Mouse (Mus musculus): ENCODE results near the gene Svs6.
"Not testable (repeated sequence)": the region's sequence is repeated elsewhere in the genome, so short reads cannot be mapped to it uniquely, and the experiment has no call there.

Gene Svs6

DNA sequence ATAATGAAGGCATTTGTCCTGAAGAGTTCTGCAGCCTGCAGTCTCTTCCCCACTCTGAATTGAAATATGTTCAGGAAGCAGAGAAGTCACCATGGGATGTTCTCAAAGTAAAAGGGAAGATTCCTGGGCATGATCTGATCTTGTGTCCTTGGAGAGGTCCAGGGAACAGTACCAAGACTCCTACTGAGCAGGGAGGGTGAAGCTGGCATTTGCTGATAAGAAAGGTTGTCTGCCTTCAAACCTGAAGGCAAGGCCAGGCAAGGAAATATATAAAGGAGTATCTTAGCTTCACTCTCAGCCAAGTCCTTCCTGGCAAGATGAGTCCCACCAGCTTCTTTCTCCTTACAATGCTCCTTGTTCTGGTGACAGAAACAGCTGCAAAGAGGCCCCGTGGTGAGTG is at the start of gene Svs6:
TSS of gene Svs6 (plus strand) at position 301 of the 400 bp plus-strand sequence.
- DNase-seq (ENCODE audit: low spot score in 2 of 2): not testable (repeated sequence)

- DNase-seq (ENCODE audit: low spot score in 2 of 2): no peak
Measured at GRCm38 (mm10) chr2:164278359-164278758, 38.2 kb upstream of the Svs6 start, which contains the start of gene Svs4. TSS of gene Svs4 (minus strand) at chr2:164278459.

- not testable (repeated sequence) for DNase-seq (ENCODE audit: low spot score in 2 of 2)
Measured at GRCm38 (mm10) chr2:164288968-164289367, 27.6 kb upstream of the Svs6 start, which contains the start of gene Svs3a. TSS of gene Svs3a (plus strand) at chr2:164289268.

DNA sequence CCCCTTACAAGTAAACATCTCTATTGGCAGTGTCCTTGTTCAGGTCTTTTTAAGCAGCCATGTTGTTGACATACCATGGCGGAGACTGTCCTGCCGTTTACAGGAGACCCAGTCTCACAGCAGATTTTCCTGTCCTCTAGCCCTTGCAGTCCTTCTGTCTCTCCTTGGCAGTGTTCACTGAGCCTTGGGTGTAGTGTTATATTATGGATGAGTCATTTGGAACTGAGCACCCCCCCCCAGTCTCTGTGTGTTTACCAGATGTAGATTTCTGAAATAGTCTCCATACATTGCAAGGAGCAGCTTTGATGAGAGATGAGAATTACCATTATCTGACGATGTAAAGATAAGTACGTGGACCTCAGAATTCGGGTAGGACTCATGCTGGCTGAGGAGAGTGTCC is 4.0 kb upstream of the Svs6 start:
- no peak for DNase-seq (ENCODE audit: low spot score in 2 of 2)

DNA sequence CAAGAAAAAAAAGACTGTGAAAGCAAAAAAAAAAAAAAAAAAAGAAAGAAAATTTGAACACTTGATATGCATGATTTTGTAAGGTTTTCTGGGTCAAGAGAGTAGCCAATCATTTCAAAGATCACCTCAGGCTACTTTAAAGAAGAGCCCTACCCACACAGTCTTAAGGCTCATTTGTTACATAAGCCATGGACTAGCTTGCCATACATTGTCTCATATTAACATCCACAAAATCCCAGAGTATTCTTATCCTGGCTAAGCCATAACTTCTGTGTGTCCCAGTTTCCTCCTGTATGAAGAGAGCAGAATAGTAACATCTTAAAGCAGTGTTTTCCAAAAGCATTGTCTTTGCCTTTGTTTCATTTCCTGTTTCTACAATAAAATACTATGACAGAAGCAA is 1.1 kb upstream of the Svs6 start:
- not testable (repeated sequence) for DNase-seq (ENCODE audit: low spot score in 2 of 2)

- DNase-seq (ENCODE audit: low spot score in 2 of 2): no peak
Measured at GRCm38 (mm10) chr2:164320983-164321382, 4.4 kb downstream of the Svs6 start.

DNA sequence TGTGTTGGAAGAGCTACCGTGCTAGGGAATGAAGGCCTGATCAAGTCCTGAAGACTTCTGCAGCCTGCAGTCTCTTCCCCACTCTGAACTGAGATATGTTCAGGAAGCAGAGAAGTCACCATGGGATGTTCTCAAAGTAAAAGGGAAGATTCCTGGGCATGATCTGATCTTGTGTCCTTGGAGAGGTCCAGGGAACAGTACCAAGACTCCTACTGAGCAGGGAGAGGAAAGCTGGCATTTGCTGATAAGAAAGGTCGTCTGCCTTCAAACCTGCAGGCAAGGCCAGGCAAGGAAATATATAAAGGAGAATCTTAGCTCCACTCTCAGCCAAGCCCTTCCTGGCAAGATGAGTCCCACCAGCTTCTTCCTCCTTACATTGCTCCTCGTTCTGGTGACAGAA is 15.9 kb downstream of the Svs6 start, which contains the start of gene Svs5:
TSS of gene Svs5 (plus strand) at position 301 of the 400 bp plus-strand sequence.
- DNase-seq (ENCODE audit: low spot score in 2 of 2): not testable (repeated sequence)

GRCm38 (mm10) chr2:164343732-164344131 is 27.2 kb downstream of the Svs6 start:
- DNase-seq (ENCODE audit: low spot score in 2 of 2): not testable (repeated sequence)

- DNase-seq (ENCODE audit: low spot score in 2 of 2): not testable (repeated sequence)
Measured at GRCm38 (mm10) chr2:164347697-164348096, 31.1 kb downstream of the Svs6 start.

DNA sequence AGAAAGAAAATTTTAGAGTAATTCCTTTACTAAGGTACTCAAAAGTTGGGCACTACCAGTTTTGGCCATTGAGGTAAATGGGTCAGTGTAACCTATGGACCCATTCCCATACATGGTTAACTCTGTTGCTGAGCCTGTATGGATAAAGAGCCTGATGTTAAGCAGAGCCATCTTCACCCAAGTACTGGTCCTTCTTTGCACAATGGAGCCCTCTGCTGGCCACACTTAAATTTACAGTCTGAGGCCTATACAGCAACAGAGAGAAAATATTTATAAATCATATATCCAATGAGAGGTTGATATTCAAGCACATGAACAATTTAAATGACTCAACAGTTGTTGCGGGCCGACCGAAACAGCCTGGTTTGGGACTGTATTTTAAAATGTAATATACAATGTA is 32.4 kb downstream of the Svs6 start:
- DNase-seq (ENCODE audit: low spot score in 2 of 2): no peak

DNA sequence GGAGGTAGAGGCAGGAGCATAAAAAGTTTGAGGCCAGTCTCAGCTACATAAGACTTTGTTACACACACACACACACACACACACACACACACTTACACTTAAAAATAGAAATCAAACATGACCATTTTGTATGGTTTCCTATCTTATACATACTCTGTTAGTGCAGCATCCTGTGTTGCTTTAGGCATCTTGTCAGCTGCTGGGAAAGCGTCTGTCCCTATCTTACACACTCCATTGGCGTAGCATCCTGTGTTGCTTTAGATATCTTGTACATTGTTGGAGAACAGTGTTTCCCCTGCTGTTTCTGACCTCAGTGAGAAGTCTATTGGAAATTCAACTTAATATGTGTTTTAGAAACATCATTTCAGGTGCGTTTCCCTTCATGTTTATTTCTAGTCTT is 36.1 kb downstream of the Svs6 start:
- DNase-seq (ENCODE audit: low spot score in 2 of 2): no peak

- no peak for DNase-seq (ENCODE audit: low spot score in 2 of 2)
Measured at GRCm38 (mm10) chr2:164353356-164353755, 36.8 kb downstream of the Svs6 start.

DNA sequence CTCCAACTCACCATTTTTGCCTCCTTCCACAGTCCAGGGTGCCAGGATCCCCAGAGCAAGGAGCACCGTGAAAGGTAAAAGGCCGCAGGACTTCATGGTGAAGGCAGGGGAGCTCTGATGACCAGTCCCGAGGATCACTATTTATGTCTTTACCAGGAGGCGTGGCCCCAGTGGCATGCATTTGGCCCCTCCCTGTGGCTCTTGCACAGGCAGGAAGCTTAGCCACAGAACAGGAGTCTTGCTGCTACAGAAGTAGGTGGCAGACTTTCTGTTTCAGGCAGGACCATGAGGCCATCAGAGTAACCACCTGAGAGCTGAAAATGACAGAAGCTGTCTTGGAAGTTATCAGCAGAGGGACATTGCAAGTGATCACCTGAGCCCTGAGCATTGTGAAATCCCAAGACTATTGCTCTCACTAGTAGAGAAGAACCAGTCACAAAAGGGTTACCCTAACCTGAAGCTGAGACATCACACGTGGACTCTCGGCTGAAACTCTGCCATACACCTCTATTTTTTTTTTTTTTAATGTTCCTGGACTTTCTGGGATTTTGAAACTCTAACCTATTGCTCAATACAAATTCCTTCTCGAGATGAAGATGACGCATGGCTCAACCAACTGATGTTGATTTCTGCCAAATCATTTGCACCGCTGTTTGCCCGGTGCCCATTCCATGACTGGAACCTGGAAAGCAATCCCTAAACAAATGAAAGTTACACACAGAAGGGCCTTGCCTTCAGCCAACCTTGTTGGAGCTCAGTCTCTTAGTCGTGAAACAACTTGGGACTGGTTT is 39.8 kb downstream of the Svs6 start:
- no peak for DNase-seq (ENCODE audit: low spot score in 2 of 2)

- DNase-seq (ENCODE audit: low spot score in 2 of 2): no peak
Measured at GRCm38 (mm10) chr2:164358373-164358772, 41.8 kb downstream of the Svs6 start.

GRCm38 (mm10) chr2:164359031-164359430 is 42.5 kb downstream of the Svs6 start:
- DNase-seq (ENCODE audit: low spot score in 2 of 2): no peak

DNA sequence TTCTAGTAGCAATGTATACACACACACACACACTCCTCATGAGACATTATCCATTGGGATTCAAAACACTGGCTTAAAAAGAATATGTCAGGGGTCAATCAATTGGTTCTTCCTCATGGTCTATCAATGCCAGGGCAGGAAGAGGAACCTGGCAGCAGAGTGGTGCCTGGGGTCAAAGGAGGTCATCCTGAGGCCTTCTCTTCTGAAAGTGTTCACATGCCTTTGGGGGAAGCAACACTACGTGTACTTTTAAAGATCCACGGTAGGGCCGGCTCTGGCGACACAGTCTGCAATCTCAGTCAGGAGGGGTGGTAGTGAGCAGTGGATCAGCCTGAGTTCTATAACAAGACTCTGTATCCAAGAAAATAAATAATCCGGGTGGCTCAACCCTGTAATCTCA is 43.1 kb downstream of the Svs6 start:
- DNase-seq (ENCODE audit: low spot score in 2 of 2): no peak

GRCm38 (mm10) chr2:164360974-164361657 is 44.6 kb downstream of the Svs6 start:
- DNase-seq (ENCODE audit: low spot score in 2 of 2): no peak

GRCm38 (mm10) chr2:164366947-164367346 is 50.4 kb downstream of the Svs6 start:
- no peak for DNase-seq (ENCODE audit: low spot score in 2 of 2)
